Mouse (Mus musculus): ENCODE results near the gene Trim60.

The Trim60 gene

GRCm38 (mm10) chr8:64987731-64988130 lies 30.7 kb downstream of the Trim60 start, which contains the start of gene Trim75:
TSS of gene Trim75 (minus strand) at chr8:64987831.
- DNase-seq (ENCODE audit: extremely low spot score, low spot score): no peak

DNA sequence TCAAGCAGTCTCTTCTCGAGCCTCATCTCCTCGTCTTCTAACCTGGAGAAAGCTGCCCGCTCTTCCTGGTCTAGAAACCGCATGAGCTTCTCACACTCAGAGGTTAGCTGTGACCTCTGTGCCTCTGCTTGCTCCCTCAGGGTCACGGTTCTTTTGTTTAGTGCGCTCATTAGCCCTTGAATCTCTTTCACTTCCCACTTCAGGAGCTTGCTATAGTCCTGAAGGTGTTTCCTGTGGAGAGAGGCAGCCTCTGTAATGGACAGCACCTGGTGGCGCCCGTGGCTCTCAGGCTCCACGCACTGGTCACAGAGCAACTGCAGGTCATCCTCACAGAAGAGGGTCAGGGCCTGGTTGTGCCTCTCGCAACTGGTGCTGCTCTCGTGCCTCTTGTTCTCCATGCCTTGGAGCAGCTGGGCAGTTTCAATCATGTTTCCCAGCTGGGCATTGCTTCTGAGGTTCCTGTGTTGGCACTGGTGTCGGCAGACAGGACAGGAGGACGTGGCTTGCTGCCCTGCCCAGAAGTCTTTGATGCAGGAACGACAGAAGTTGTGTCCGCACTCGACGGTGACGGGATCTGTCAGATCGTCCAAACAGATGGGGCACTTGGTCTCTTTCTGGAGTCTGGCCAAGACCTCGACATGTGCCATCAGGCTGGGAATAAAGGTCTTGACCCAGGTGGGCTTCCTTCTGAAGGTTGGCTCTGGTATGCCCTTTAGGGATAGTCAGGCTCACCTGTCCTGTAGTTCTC lies 35.1 kb downstream of the Trim60 start:
- DNase-seq (ENCODE audit: extremely low spot score, low spot score): no peak

GRCm38 (mm10) chr8:64962836-64963235 lies 55.5 kb downstream of the Trim60 start:
- no peak for DNase-seq (ENCODE audit: extremely low spot score, low spot score)

- no peak for DNase-seq (ENCODE audit: extremely low spot score, low spot score)
Observed at GRCm38 (mm10) chr8:64959025-64959424, 59.4 kb downstream of the Trim60 start.

GRCm38 (mm10) chr8:64952101-64952500 lies 66.3 kb downstream of the Trim60 start:
- no peak for DNase-seq (ENCODE audit: extremely low spot score, low spot score)

Data from neural tube, embryonic 10.5 days (tissue).